Mouse (Mus musculus) heart, embryonic 14.5 days (tissue): ENCODE measurements around the gene Lrrtm3. TPM values are rescaled to one million over a fixed set of nuclear protein-coding genes. Genes with fewer than 3 reads are reported as not detected.
A peak's percentile ranks its signal among the peaks of the same experiment; 100 is the strongest.

Experiments
- ATAC-seq: fragments of 200-750 bp; cut with Nextera tagmentation; 2 replicates; pipeline ENCODE4 v1.8.0; 2017; ENCODE audit warnings: low read depth, moderate TSS enrichment; ENCODE audit not compliant: insufficient number of reproducible peaks, insufficient read depth, low FRiP score
- H3K27ac ChIP-seq, 2 experiments: fragments of 200-500 bp in 1 of 2; fragments of 300-500 bp in 1 of 2; sonication (generic) in 1 of 2; replicated peaks in 1 of 2; 2 replicates each; pipeline ENCODE4 v1.5.1; 2012 to 2014; ENCODE audit warnings: low read depth in 2 of 2, low read length in 2 of 2, control low read depth in 1 of 2, mild to moderate bottlenecking in 1 of 2, mixed read lengths in 1 of 2; ENCODE audit not compliant: control insufficient read depth in 1 of 2, insufficient read depth in 1 of 2
- H3K27me3 ChIP-seq: fragments of 300-500 bp; sonication (generic); 2 replicates; pipeline ENCODE4 v1.6.1; 2014; ENCODE audit warnings: mild to moderate bottlenecking, low read length, control low read depth; ENCODE audit not compliant: control insufficient read depth, insufficient read depth
- H3K36me3 ChIP-seq: fragments of 300-500 bp; sonication (generic); 2 replicates; pipeline ENCODE4 v1.6.1; 2014; ENCODE audit warnings: mild to moderate bottlenecking, control low read depth, low read length, mixed read lengths; ENCODE audit not compliant: control insufficient read depth, insufficient read depth
- H3K4me1 ChIP-seq, 2 experiments: fragments of 200-500 bp in 1 of 2; fragments of 300-500 bp in 1 of 2; sonication (generic) in 1 of 2; 2 replicates each; pipeline ENCODE4 v1.6.1; 2012 to 2014; ENCODE audit warnings: low read length in 2 of 2, control low read depth in 1 of 2, mixed read lengths in 1 of 2; ENCODE audit not compliant: control insufficient read depth in 2 of 2, insufficient read depth in 2 of 2
- H3K4me2 ChIP-seq: fragments of 300-500 bp; sonication (generic); 2 replicates; pipeline ENCODE4 v1.6.1; 2014; ENCODE audit warnings: mild to moderate bottlenecking, low read length
- H3K4me3 ChIP-seq, 2 experiments: fragments of 200-500 bp in 1 of 2; fragments of 300-500 bp in 1 of 2; sonication (generic) in 1 of 2; 2 replicates each; pipeline ENCODE4 v1.5.1; 2012 to 2014; ENCODE audit warnings: low read length in 2 of 2, mild to moderate bottlenecking in 2 of 2, control low read depth in 1 of 2, low read depth in 1 of 2, moderate library complexity in 1 of 2; ENCODE audit not compliant: control insufficient read depth in 1 of 2, insufficient read depth in 1 of 2
- H3K9ac ChIP-seq: fragments of 300-500 bp; sonication (generic); 2 replicates; pipeline ENCODE4 v1.6.1; 2014; ENCODE audit warnings: mild to moderate bottlenecking, low read length
- H3K9me3 ChIP-seq: fragments of 300-500 bp; sonication (generic); 2 replicates; pipeline ENCODE4 v1.6.1; 2016; ENCODE audit warnings: low read length, control low read depth; ENCODE audit not compliant: control insufficient read depth
- WGBS: fragments of 180-500 bp; shearing (Covaris S2); extraction: QIAGEN DNeasy Blood & Tissue Kit; methylation state at CpG from one replicate; pipeline ENCODE4 v1.1.7; 2014; 5-methylcytosine and 5-hydroxymethylcytosine counted together
- polyA plus RNA-seq: library from polyadenylated mRNA; unstranded; fragments of >200 nt; fragmentation: Nextera tagmentation; extraction: Ambion mirVana; gene quantifications from 2 replicates; pipeline ENCODE4 v1.2.1, GENCODE M21; 2014

Lrrtm3 gene
- polyA plus RNA-seq, 1 experiment from 2014 or later = 0.99 TPM

DNA sequence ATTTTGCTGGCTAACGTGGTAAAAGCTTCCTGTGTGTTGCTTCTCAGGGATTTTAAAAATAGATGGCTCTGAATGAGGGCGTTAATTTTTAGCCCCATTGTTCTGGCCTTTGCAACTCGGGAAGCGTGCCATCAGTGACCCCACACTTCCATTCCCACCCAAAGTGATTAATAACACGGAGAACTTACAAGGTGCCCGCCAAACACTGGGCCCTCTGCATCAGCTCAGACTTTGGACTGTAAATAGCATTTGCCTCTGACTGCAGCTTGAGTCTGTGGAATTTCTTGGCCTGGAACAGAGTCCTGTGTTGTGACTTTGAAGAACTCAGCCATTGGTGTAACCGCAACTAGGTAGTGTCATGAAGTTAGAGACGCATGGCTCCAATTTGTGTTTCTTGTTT lies 139.2 kb downstream of the Lrrtm3 start:
- WGBS = 20% methylated on average over 8 of the region's 8 CpGs
- H3K9me3 ChIP-seq = no peaks in the 10 kb centered on the region
- ATAC-seq = no peak
- H3K9ac ChIP-seq = 0 out of 2 replicates have a peak overlapping the region, but pooled peaks have one; percentile 21
- no peaks in the 10 kb centered on the region for H3K36me3 ChIP-seq
- peak overlapping the region; percentile 25 for H3K4me2 ChIP-seq
- H3K27me3 ChIP-seq = no peaks in the 10 kb centered on the region
- peak overlapping the region; percentile 20 to 68 for H3K27ac ChIP-seq
- no peak overlapping the region for H3K4me3 ChIP-seq
- peaks cover 7 to 32% of the 10 kb centered on the region in 2 experiments for H3K4me1 ChIP-seq

DNA sequence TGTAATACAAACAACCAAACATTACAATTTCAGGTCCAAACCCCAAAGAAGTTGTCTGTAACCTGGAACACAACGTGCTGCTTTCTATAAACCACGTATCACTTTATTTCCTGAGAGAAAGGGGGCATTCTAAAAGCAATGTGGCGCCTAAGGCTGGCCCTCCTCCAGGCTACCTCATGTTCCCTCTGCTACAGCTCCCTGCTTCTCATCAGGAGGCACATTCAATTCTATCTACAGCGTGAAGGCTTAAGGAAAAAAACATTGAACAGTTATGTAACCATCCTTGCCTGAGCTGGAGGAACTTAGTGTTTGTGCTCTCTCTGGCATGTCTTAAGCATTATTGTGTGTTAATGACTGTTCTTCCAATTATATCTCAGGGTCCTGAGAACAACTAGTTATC lies 142.8 kb downstream of the Lrrtm3 start:
- no peaks in the 10 kb centered on the region for H3K36me3 ChIP-seq
- H3K9me3 ChIP-seq = no peaks in the 10 kb centered on the region
- WGBS = 77% methylated on average over 4 of the region's 4 CpGs
- H3K4me1 ChIP-seq = peaks cover 5 to 25% of the 10 kb centered on the region in 2 experiments
- no peak overlapping the region for H3K9ac ChIP-seq
- H3K4me3 ChIP-seq = no peak overlapping the region
- no peaks in the 10 kb centered on the region for H3K27me3 ChIP-seq
- H3K27ac ChIP-seq = no peak overlapping the region
- no peak overlapping the region for H3K4me2 ChIP-seq
- ATAC-seq = no peak

DNA sequence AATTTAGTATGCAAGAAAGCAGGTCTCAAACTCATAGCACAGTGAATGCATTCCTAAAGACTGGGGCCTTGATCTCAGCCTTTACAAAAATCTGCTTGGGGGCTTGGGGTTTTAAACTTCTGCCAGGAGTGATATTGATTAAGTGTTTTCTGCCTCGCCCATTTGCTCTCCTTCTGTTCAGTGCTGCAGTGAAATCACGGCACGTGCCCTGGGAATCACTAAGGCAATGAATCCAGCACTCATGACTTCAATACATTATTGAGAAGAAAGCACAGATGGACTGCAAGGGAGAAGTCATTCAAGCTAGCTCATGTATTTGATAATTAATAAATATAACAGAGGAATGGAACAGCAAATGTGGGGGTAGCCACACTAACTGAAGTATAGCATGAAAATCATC lies 144.5 kb downstream of the Lrrtm3 start:
- no peak overlapping the region for H3K9ac ChIP-seq
- no peaks in the 10 kb centered on the region for H3K36me3 ChIP-seq
- no peak for ATAC-seq
- H3K27me3 ChIP-seq = no peaks in the 10 kb centered on the region
- H3K9me3 ChIP-seq = no peaks in the 10 kb centered on the region
- no peak overlapping the region for H3K4me3 ChIP-seq
- H3K27ac ChIP-seq = no peak overlapping the region
- H3K4me1 ChIP-seq = peaks cover 0 to 9% of the 10 kb centered on the region in 2 experiments; a peak in 2 of 4 replicates
- WGBS = 92% methylated on average over 3 of the region's 3 CpGs
- H3K4me2 ChIP-seq = no peak overlapping the region

DNA sequence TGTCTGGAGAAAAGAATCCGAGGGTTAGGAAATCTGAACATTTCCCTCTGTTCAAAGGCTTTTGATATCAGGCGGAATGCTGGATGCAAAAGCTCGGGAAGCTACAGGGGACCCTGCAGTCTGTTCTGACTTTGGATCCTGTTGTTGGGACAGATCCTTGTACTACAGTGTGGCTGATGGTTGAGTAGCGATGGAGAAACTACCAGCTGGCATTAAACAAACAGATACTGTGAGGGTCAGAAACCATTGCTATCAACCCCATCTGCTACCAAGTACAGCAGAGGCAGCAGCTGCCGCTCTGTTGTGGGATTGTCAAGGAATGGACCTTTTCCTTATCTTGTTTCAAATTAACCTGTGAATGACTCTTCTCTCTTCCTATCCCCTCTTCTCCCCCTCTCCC lies 156.1 kb downstream of the Lrrtm3 start:
- ATAC-seq = no peak
- no peaks in the 10 kb centered on the region for H3K36me3 ChIP-seq
- 58% methylated on average over 5 of the region's 5 CpGs for WGBS

DNA sequence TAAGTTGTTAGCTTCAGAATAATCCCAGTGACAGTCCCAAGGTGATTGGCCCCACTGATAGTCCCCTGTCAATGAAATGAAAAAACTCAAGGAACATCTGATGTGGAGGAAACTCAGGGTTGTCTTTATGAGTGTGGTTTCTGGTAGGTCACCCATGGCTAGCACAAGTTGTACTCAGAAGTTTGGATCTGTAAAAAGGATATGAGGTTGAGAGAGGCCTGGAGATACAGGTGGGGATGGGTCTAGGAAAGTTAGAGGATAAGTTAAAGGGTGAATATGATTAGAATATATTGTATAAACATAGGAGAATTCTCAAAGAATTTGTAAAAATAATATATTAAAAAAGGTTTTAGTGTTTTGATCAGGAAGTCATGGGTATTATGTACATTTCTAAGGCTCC lies 162.7 kb downstream of the Lrrtm3 start, which contains the start of gene Gm10118:
Gene Gm10118, minus strand, starts transcription at position 101 of the 400 bp plus-strand sequence.
- no peaks in the 10 kb centered on the region for H3K27me3 ChIP-seq
- no peak within 1 kb of the TSS for H3K9ac ChIP-seq
- H3K4me2 ChIP-seq = no peak within 1 kb of the TSS
- H3K27ac ChIP-seq = no peak within 1 kb of the TSS
- no peaks in the 10 kb centered on the region for H3K36me3 ChIP-seq
- H3K4me1 ChIP-seq = no peaks in the 10 kb centered on the region
- no peak within 1 kb of the TSS for H3K4me3 ChIP-seq
- H3K9me3 ChIP-seq = no peaks in the 10 kb centered on the region
- no peak for ATAC-seq

More for the DNA sequence above, 156.1 kb downstream of the Lrrtm3 start:
- Histone ChIP-seq H3K4me2 (no peak overlapping the region), H3K4me1 (no peaks in the 10 kb centered on the region; a peak in 1 of 4 replicates), H3K9me3 (no peaks in the 10 kb centered on the region), H3K9ac (no peak overlapping the region), H3K4me3 (no peak overlapping the region), H3K27ac (no peak overlapping the region), H3K27me3 (no peaks in the 10 kb centered on the region)

DNA sequence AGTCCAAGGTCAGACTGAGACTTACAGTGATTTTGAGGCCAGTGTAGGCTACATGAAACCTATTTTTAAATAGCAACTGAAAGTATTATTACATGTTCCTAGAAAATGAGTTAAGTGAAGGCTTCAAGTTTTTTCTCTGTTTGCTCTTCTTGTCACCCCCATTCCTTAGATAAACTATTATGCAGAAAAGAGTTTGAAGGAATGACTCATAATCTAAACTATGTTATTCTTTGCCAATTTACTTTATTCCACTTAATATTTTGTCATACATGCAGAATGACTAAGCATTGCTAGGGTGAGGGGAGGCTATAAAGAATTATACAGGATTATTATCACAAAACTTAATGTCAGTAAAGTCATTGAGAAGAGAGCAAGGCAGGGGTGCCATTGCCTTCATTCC lies 181.2 kb downstream of the Lrrtm3 start:
- H3K9me3 ChIP-seq = no peaks in the 10 kb centered on the region
- no peaks in the 10 kb centered on the region for H3K27me3 ChIP-seq
- no peak overlapping the region for H3K27ac ChIP-seq
- no peaks in the 10 kb centered on the region for H3K36me3 ChIP-seq
- no peak for ATAC-seq
- H3K4me2 ChIP-seq = no peak overlapping the region
- H3K4me1 ChIP-seq = no peaks in the 10 kb centered on the region
- H3K9ac ChIP-seq = no peak overlapping the region
- H3K4me3 ChIP-seq = no peak overlapping the region

DNA sequence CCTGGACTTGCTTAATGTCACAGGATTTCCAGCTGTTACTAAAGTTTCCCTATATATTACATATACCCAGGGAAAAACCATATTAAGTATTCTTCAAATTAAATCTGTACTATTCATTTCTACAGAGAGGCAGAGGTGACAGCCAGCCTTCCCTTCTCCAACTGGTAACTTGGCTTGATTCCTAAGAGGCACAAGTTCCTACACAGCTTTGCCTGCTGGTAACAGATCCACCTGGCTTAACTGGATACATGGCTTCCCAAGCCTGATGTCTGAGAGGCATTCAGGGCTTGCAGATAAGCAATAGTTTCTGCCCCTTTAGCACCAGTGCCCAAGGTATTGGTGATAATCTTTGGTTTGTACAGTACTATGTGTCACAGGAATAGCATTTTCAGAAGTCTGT lies 190.2 kb downstream of the Lrrtm3 start:
- Histone ChIP-seq H3K9me3 (no peaks in the 10 kb centered on the region), H3K27ac (no peak overlapping the region), H3K4me3 (no peak overlapping the region), H3K4me2 (no peak overlapping the region), H3K27me3 (no peaks in the 10 kb centered on the region), H3K4me1 (peaks cover 2 to 6% of the 10 kb centered on the region in 2 experiments; a peak in 2 of 4 replicates), H3K9ac (no peak overlapping the region), H3K36me3 (no peaks in the 10 kb centered on the region)
- no peak for ATAC-seq

DNA sequence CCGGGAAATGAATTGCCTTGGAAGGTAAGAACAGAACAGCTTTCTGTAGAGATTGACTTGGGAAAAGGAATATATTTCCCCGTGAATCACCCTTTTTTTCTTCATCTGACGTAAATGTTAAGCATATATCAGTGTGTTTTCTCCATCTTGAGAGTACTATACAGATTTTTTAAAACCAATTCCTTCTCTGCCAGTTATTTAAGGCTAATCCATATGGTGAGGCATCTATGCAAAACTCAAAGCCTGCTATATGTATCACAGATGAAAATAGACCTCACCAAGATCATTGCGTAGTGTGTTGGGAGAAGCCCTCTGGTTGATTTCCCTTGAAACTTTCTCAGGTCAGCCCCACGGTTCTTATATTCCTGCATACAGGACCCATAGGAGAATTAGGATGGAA lies 195.5 kb downstream of the Lrrtm3 start:
- no peak for ATAC-seq
- H3K4me2 ChIP-seq = no peak overlapping the region
- H3K4me3 ChIP-seq = no peak overlapping the region
- no peaks in the 10 kb centered on the region for H3K36me3 ChIP-seq
- no peaks in the 10 kb centered on the region for H3K27me3 ChIP-seq
- H3K27ac ChIP-seq = no peak overlapping the region
- H3K9me3 ChIP-seq = no peaks in the 10 kb centered on the region
- WGBS = 90% methylated on average over 5 of the region's 5 CpGs
- no peak overlapping the region for H3K9ac ChIP-seq
- peaks cover 2 to 3% of the 10 kb centered on the region in 2 experiments; a peak in 2 of 4 replicates for H3K4me1 ChIP-seq
